Mouse (Mus musculus): ENCODE results near the gene Gc. TPM values are rescaled to one million over a fixed set of nuclear protein-coding genes. Genes with fewer than 3 reads are reported as not detected.

Gc gene
- polyA plus RNA-seq, 1 experiment = not detected

- Histone ChIP-seq H3K4me3 (ENCODE audit: insufficient read depth, low read length) (no peak overlapping the region), H3K27ac (ENCODE audit: insufficient read depth, low read length) (no peak overlapping the region), H3K4me1 (ENCODE audit: control insufficient read depth, insufficient read depth, low read length) (no peaks in the 10 kb centered on the region)
- TF ChIP-seq CTCF (IDR thresholded peaks at IDR 0.05; ENCODE audit: extremely low read depth, insufficient read depth, low read length) (0 out of 2 replicates have a peak, but pooled peaks have one; percentile 18), POLR2A (IDR thresholded peaks at IDR 0.05; ENCODE audit: extremely low read depth, insufficient read depth, low read length) (no peak)
Observed at GRCm38 (mm10) chr5:89455526-89455925, 2.2 kb downstream of the Gc start.

GRCm38 (mm10) chr5:89450798-89451197 is 6.9 kb downstream of the Gc start:
- H3K27ac ChIP-seq (ENCODE audit: insufficient read depth, low read length) = no peak overlapping the region
- H3K4me3 ChIP-seq (ENCODE audit: insufficient read depth, low read length) = no peak overlapping the region
- TF ChIP-seq POLR2A (IDR thresholded peaks at IDR 0.05; ENCODE audit: extremely low read depth, insufficient read depth, low read length) (no peak), CTCF (IDR thresholded peaks at IDR 0.05; ENCODE audit: extremely low read depth, insufficient read depth, low read length) (no peak)
- no peaks in the 10 kb centered on the region for H3K4me1 ChIP-seq (ENCODE audit: control insufficient read depth, insufficient read depth, low read length)

- TF ChIP-seq CTCF (IDR thresholded peaks at IDR 0.05; ENCODE audit: extremely low read depth, insufficient read depth, low read length) (no peak), POLR2A (IDR thresholded peaks at IDR 0.05; ENCODE audit: extremely low read depth, insufficient read depth, low read length) (no peak)
- H3K4me3 ChIP-seq (ENCODE audit: insufficient read depth, low read length) = no peak overlapping the region
- no peak overlapping the region for H3K27ac ChIP-seq (ENCODE audit: insufficient read depth, low read length)
- no peaks in the 10 kb centered on the region for H3K4me1 ChIP-seq (ENCODE audit: control insufficient read depth, insufficient read depth, low read length)
Observed at GRCm38 (mm10) chr5:89449325-89449724, 8.4 kb downstream of the Gc start.

GRCm38 (mm10) chr5:89447978-89448377 is 9.7 kb downstream of the Gc start:
- Histone ChIP-seq H3K27ac (ENCODE audit: insufficient read depth, low read length) (no peak overlapping the region), H3K4me3 (ENCODE audit: insufficient read depth, low read length) (no peak overlapping the region), H3K4me1 (ENCODE audit: control insufficient read depth, insufficient read depth, low read length) (no peaks in the 10 kb centered on the region)
- TF ChIP-seq POLR2A (IDR thresholded peaks at IDR 0.05; ENCODE audit: extremely low read depth, insufficient read depth, low read length) (no peak), CTCF (IDR thresholded peaks at IDR 0.05; ENCODE audit: extremely low read depth, insufficient read depth, low read length) (no peak)

GRCm38 (mm10) chr5:89444360-89444759 is 13.3 kb downstream of the Gc start:
- no peaks in the 10 kb centered on the region for H3K4me1 ChIP-seq (ENCODE audit: control insufficient read depth, insufficient read depth, low read length)
- TF ChIP-seq POLR2A (IDR thresholded peaks at IDR 0.05; ENCODE audit: extremely low read depth, insufficient read depth, low read length) (no peak), CTCF (IDR thresholded peaks at IDR 0.05; ENCODE audit: extremely low read depth, insufficient read depth, low read length) (peak; percentile 50)
- no peak overlapping the region for H3K27ac ChIP-seq (ENCODE audit: insufficient read depth, low read length)

GRCm38 (mm10) chr5:89411536-89411935 is 46.2 kb downstream of the Gc start:
- no peaks in the 10 kb centered on the region for H3K4me1 ChIP-seq (ENCODE audit: control insufficient read depth, insufficient read depth, low read length)
- TF ChIP-seq CTCF (IDR thresholded peaks at IDR 0.05; ENCODE audit: extremely low read depth, insufficient read depth, low read length) (0 out of 2 replicates have a peak, but pooled peaks have one; percentile 3), POLR2A (IDR thresholded peaks at IDR 0.05; ENCODE audit: extremely low read depth, insufficient read depth, low read length) (no peak)
- H3K27ac ChIP-seq (ENCODE audit: insufficient read depth, low read length) = no peak overlapping the region
- no peak overlapping the region for H3K4me3 ChIP-seq (ENCODE audit: insufficient read depth, low read length)

More at GRCm38 (mm10) chr5:89444360-89444759, 13.3 kb downstream of the Gc start:
- H3K4me3 ChIP-seq (ENCODE audit: insufficient read depth, low read length) = no peak overlapping the region

- H3K27ac ChIP-seq (ENCODE audit: insufficient read depth, low read length) = no peak overlapping the region
- no peak overlapping the region for H3K4me3 ChIP-seq (ENCODE audit: insufficient read depth, low read length)
- no peaks in the 10 kb centered on the region for H3K4me1 ChIP-seq (ENCODE audit: control insufficient read depth, insufficient read depth, low read length)
- no peak for TF ChIP-seq CTCF (IDR thresholded peaks at IDR 0.05; ENCODE audit: extremely low read depth, insufficient read depth, low read length)
- no peak for TF ChIP-seq POLR2A (IDR thresholded peaks at IDR 0.05; ENCODE audit: extremely low read depth, insufficient read depth, low read length)
Observed at GRCm38 (mm10) chr5:89407376-89408082, 50.2 kb downstream of the Gc start.

- Histone ChIP-seq H3K4me3 (ENCODE audit: insufficient read depth, low read length) (no peak overlapping the region), H3K27ac (ENCODE audit: insufficient read depth, low read length) (no peak overlapping the region), H3K4me1 (ENCODE audit: control insufficient read depth, insufficient read depth, low read length) (no peaks in the 10 kb centered on the region)
- TF ChIP-seq POLR2A (IDR thresholded peaks at IDR 0.05; ENCODE audit: extremely low read depth, insufficient read depth, low read length) (no peak), CTCF (IDR thresholded peaks at IDR 0.05; ENCODE audit: extremely low read depth, insufficient read depth, low read length) (no peak)
Observed at GRCm38 (mm10) chr5:89405132-89405531, 52.6 kb downstream of the Gc start.

GRCm38 (mm10) chr5:89390405-89390804 is 67.3 kb downstream of the Gc start:
- Histone ChIP-seq H3K4me1 (ENCODE audit: control insufficient read depth, insufficient read depth, low read length) (no peaks in the 10 kb centered on the region; the same call in 1 of the 2 replicates), H3K27ac (ENCODE audit: insufficient read depth, low read length) (no peak overlapping the region), H3K4me3 (ENCODE audit: insufficient read depth, low read length) (no peak overlapping the region)
- no peak for TF ChIP-seq CTCF (IDR thresholded peaks at IDR 0.05; ENCODE audit: extremely low read depth, insufficient read depth, low read length)
- no peak for TF ChIP-seq POLR2A (IDR thresholded peaks at IDR 0.05; ENCODE audit: extremely low read depth, insufficient read depth, low read length)

GRCm38 (mm10) chr5:89384204-89384603 is 73.5 kb downstream of the Gc start:
- TF ChIP-seq CTCF (IDR thresholded peaks at IDR 0.05; ENCODE audit: extremely low read depth, insufficient read depth, low read length) (peak; percentile 52), POLR2A (IDR thresholded peaks at IDR 0.05; ENCODE audit: extremely low read depth, insufficient read depth, low read length) (no peak)
- no peak overlapping the region for H3K4me3 ChIP-seq (ENCODE audit: insufficient read depth, low read length)

More at GRCm38 (mm10) chr5:89384204-89384603, 73.5 kb downstream of the Gc start:
- no peaks in the 10 kb centered on the region; the same call in 1 of the 2 replicates for H3K4me1 ChIP-seq (ENCODE audit: control insufficient read depth, insufficient read depth, low read length)
- no peak overlapping the region for H3K27ac ChIP-seq (ENCODE audit: insufficient read depth, low read length)

Measured in cortical plate, adult 2 months (tissue).